ENCODE assay signal across 14 mouse cellular contexts in the genomic region with DNA sequence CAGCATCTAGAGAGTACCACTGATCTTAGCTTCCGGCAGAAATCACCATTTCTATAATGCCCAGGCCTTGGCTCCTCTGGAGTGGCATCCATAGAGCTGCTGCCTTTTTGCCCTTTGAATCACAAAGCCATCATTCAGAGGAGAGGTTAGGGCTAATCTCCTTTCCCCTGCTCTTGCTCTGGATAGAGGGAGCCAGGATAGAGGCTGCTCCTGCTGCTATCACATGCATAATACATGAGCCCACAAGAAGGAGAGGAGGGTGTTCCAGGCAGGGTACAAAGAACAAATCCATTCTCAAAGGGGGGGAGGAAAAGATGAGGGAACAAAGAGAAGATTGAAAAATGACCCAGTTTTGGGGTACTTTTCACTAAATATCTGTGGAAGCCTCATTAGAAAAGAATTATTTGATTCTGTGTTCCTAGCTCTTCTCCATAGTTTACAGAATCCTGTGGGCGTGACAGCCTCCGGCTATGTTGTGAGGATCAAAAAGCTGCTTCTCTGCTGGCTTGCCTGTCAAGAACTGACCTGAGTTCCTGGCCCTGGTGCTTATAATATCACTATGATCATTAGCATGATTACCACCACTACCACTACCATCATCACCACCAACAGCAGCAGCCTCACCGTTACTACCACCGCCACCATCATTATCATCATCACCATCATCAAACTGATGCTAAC. TPM values are rescaled to one million over a fixed set of nuclear protein-coding genes. Genes with fewer than 3 reads are reported as not detected.
A peak's percentile ranks its signal among the peaks of the same experiment; 100 is the strongest.
DNase-seq lines count a peak whose midpoint lies in the region; ATAC-seq lines count a peak whose summit lies in the region.
"Had no signal": no experiment of that assay in that cellular context is flagged by ENCODE, and none has a peak within 500 bp of the region (broad histone marks: within the 10 kb centered on the region; RNA-seq: fewer than 3 reads in every experiment).

No protein-coding gene starts in this region.

- no peak overlapping the region for H3K4me2 ChIP-seq in forebrain, embryonic 14.5 days (ENCODE audit: low read length)
- H3K4me2 ChIP-seq in hindbrain, embryonic 15.5 days: no peak overlapping the region
- no peak overlapping the region for H3K4me2 ChIP-seq in midbrain, embryonic 16.5 days (ENCODE audit: low read length)
- H3K4me2 ChIP-seq: limb, embryonic 15.5 days had no signal

- no peaks in the 10 kb centered on the region for H3K36me3 ChIP-seq in forebrain, embryonic 14.5 days (ENCODE audit: control insufficient read depth, insufficient read depth, low read length)
- H3K36me3 ChIP-seq in hindbrain, embryonic 15.5 days: no peaks in the 10 kb centered on the region
- no peaks in the 10 kb centered on the region for H3K36me3 ChIP-seq in midbrain, embryonic 16.5 days (ENCODE audit: control insufficient read depth, insufficient read depth, low read length)
- H3K36me3 ChIP-seq: limb, embryonic 15.5 days had no signal

- H3K27me3 ChIP-seq in forebrain, embryonic 14.5 days (replicated peaks; ENCODE audit: control insufficient read depth, insufficient read depth, low read length): no peaks in the 10 kb centered on the region
- no peaks in the 10 kb centered on the region for H3K27me3 ChIP-seq in hindbrain, embryonic 15.5 days
- no peaks in the 10 kb centered on the region for H3K27me3 ChIP-seq in midbrain, embryonic 16.5 days (ENCODE audit: control insufficient read depth, insufficient read depth, low read depth, low read length)
- H3K27me3 ChIP-seq: limb, embryonic 15.5 days had no signal

- 27% methylated on average over 5 of the region's 5 CpGs for WGBS in forebrain, embryonic 14.5 days
- WGBS in hindbrain, embryonic 15.5 days: 39% methylated on average over 5 of the region's 5 CpGs
- 27% methylated on average over 5 of the region's 5 CpGs for WGBS in midbrain, embryonic 16.5 days

- no peak overlapping the region for H3K9ac ChIP-seq in forebrain, embryonic 14.5 days (ENCODE audit: low read length)
- H3K9ac ChIP-seq in hindbrain, embryonic 15.5 days: no peak overlapping the region
- H3K9ac ChIP-seq in midbrain, embryonic 16.5 days (ENCODE audit: low read depth, low read length): no peak overlapping the region
- H3K9ac ChIP-seq: limb, embryonic 15.5 days had no signal

- DNase-seq in brain, adult 2 months (ENCODE audit: low read depth, low spot score): peak; percentile 45
- DNase-seq in forebrain, embryonic 14.5 days (ENCODE audit: low spot score): peak; percentile 39
- no peak for DNase-seq in liver
- DNase-seq in lung, postnatal 4 days: no peak
- no peak for DNase-seq in cerebellum, adult 9-11 months
- DNase-seq: gastrocnemius, adult 2 months; heart, adult 18-20 months; lung, adult 2 months had no signal

- no peak overlapping the region for H3K27ac ChIP-seq in forebrain, embryonic 14.5 days (ENCODE audit: low read depth, low read length)
- no peak overlapping the region for H3K27ac ChIP-seq in hindbrain, embryonic 15.5 days (replicated peaks)
- peak overlapping the region; percentile 36 for H3K27ac ChIP-seq in midbrain, embryonic 16.5 days (ENCODE audit: low read length)
- H3K27ac ChIP-seq: gastrocnemius, adult 2 months; limb, embryonic 15.5 days had no signal

- no peaks in the 10 kb centered on the region for H3K9me3 ChIP-seq in forebrain, embryonic 14.5 days (replicated peaks; ENCODE audit: control insufficient read depth, low read length)
- no peaks in the 10 kb centered on the region for H3K9me3 ChIP-seq in hindbrain, embryonic 15.5 days
- no peaks in the 10 kb centered on the region for H3K9me3 ChIP-seq in midbrain, embryonic 16.5 days (replicated peaks; ENCODE audit: control insufficient read depth, low read length, poor library complexity, severe bottlenecking)
- H3K9me3 ChIP-seq: limb, embryonic 15.5 days had no signal

- no peak overlapping the region for H3K4me3 ChIP-seq in forebrain, embryonic 14.5 days (ENCODE audit: low read depth, low read length)
- no peak overlapping the region for H3K4me3 ChIP-seq in hindbrain, embryonic 15.5 days
- H3K4me3 ChIP-seq in midbrain, embryonic 16.5 days (ENCODE audit: low read depth, low read length): no peak overlapping the region
- H3K4me3 ChIP-seq: gastrocnemius, adult 2 months; limb, embryonic 15.5 days; myocyte had no signal

- ATAC-seq in forebrain, embryonic 14.5 days: peak; percentile 89
- peak; percentile 45; the same call in 1 of the 2 replicates for ATAC-seq in hindbrain, embryonic 15.5 days (ENCODE audit: low FRiP score, low read depth)
- peak; percentile 90 for ATAC-seq in midbrain, embryonic 16.5 days
- ATAC-seq: inflammation-experienced regulatory T-cells, adult 6 months had no signal

- peaks cover 5% of the 10 kb centered on the region; the same call in 1 of the 2 replicates for H3K4me1 ChIP-seq in forebrain, embryonic 14.5 days (ENCODE audit: control insufficient read depth, insufficient read depth, low read length)
- H3K4me1 ChIP-seq in hindbrain, embryonic 15.5 days (replicated peaks): peaks cover 5% of the 10 kb centered on the region
- peaks cover 7% of the 10 kb centered on the region for H3K4me1 ChIP-seq in midbrain, embryonic 16.5 days (ENCODE audit: control insufficient read depth, insufficient read depth, low read length)
- H3K4me1 ChIP-seq: limb, embryonic 15.5 days had no signal

RNA-seq across cellular contexts. Expression of a gene that starts 16.8 kb away (rescaled TPM):
- 1.4 and 1.6 TPM in 2 replicates for polyA plus RNA-seq in forebrain, embryonic 14.5 days (2014; fragmentation: Nextera tagmentation; extraction: Ambion mirVana)
- polyA plus RNA-seq in hindbrain, embryonic 15.5 days (2015; fragmentation: Nextera tagmentation; extraction: Ambion mirVana): 4.2 and 4.7 TPM in 2 replicates
- 6.2 and 6.6 TPM in 2 replicates for polyA plus RNA-seq in midbrain, embryonic 16.5 days (2015; fragmentation: Nextera tagmentation; extraction: Ambion mirVana)
- polyA plus RNA-seq: heart, postnatal 0 days; myocyte had no signal

Comparison
In these comparisons a context has a peak if more than half of its experiments do, and no peak if none do; other contexts are left out.
1. DNase-seq: peak in brain, adult 2 months (single experiment) and forebrain, embryonic 14.5 days (single experiment); none in liver (single experiment), lung, postnatal 4 days (0 of 2) and cerebellum, adult 9-11 months (single experiment).
2. Peak in every context shown above with its lines, with median percentiles within 50 percentile points of each other: ATAC-seq.